In genomic region chr2:161572201-161572600, GRCm38 (mm10) we compare ENCODE assay signal across 15 mouse cellular contexts.
"Had no signal": no experiment of that assay in that cellular context is flagged by ENCODE, and none has a peak within 500 bp of the region (broad histone marks: within the 10 kb centered on the region; RNA-seq: fewer than 3 reads in every experiment).

No protein-coding gene starts in this region.

- H3K4me3 ChIP-seq: midbrain, embryonic 10.5 days; midbrain, embryonic 12.5 days; neural tube, embryonic 12.5 days; stomach, embryonic 15.5 days had no signal

- H3K9me3 ChIP-seq: midbrain, embryonic 10.5 days; midbrain, embryonic 12.5 days; neural tube, embryonic 12.5 days; stomach, embryonic 15.5 days had no signal

- ATAC-seq: midbrain, embryonic 16.5 days had no signal

- DNase-seq: lung, adult 18-20 months; lung, embryonic 14.5 days; lung, postnatal 14 days; lung, postnatal 4 days; midbrain, embryonic 14.5 days; right cerebral cortex, postnatal 14 days; thymus, adult 2 months; thymus, postnatal 25 days; thymus, postnatal 4 days had no signal

- H3K36me3 ChIP-seq: midbrain, embryonic 10.5 days; midbrain, embryonic 12.5 days; neural tube, embryonic 12.5 days; stomach, embryonic 15.5 days had no signal

- H3K4me1 ChIP-seq: midbrain, embryonic 12.5 days; neural tube, embryonic 12.5 days had no signal

- H3K9ac ChIP-seq: lung, embryonic 14.5 days; midbrain, embryonic 12.5 days; neural tube, embryonic 12.5 days; stomach, embryonic 15.5 days had no signal

- H3K4me2 ChIP-seq: lung, embryonic 14.5 days; midbrain, embryonic 12.5 days; neural tube, embryonic 12.5 days; stomach, embryonic 15.5 days had no signal

- H3K27me3 ChIP-seq: midbrain, embryonic 12.5 days; neural tube, embryonic 12.5 days; stomach, embryonic 15.5 days had no signal

- H3K27ac ChIP-seq: midbrain, embryonic 10.5 days; midbrain, embryonic 12.5 days; neural tube, embryonic 12.5 days; stomach, embryonic 15.5 days; stomach, postnatal 0 days had no signal
